Mouse (Mus musculus): ENCODE measurements around the gene Lin28b. TPM values are rescaled to one million over a fixed set of nuclear protein-coding genes. Genes with fewer than 3 reads are reported as not detected.

Gene Lin28b
- total and polyA plus RNA-seq, 3 experiments = 0.06 to 0.16 TPM; not detected in 1

DNA sequence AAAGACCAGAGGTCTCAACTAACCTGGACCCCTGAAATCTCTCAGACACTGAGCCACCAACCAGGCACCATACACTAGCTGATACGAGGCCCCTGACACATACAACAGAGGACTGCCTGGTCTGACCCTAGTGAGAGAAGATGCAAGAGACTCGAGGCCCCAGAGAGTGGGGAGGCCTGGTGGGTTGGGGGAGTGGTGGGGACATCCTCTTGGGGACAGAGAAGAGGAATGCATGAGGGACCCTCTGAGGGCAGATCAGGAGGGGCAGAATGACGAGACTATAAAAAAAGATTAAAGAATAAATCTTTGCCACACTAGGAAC lies 103.6 kb downstream of the Lin28b start:
- Histone ChIP-seq H3K27me3 (ENCODE audit: control insufficient read depth, insufficient read depth, low read length) (no peaks in the 10 kb centered on the region), H3K27ac (no peak overlapping the region), H3K79me2 (replicated peaks; ENCODE audit: control insufficient read depth, insufficient read depth, low read length) (no peaks in the 10 kb centered on the region), H3K36me3 (ENCODE audit: control insufficient read depth, insufficient read depth, low read length) (no peaks in the 10 kb centered on the region), H3K9ac (ENCODE audit: low read depth, low read length) (no peak overlapping the region), H3K4me3 (no peak overlapping the region), H3K4me1 (ENCODE audit: control insufficient read depth, insufficient read depth, low read length) (no peaks in the 10 kb centered on the region)
- 60% methylated on average over 3 of the region's 3 CpGs for WGBS
- DNase-seq = no peak
- TF ChIP-seq EP300 (IDR thresholded peaks at IDR 0.05; ENCODE audit: insufficient read depth, low read depth, low read length) = no peak
- no peak for TF ChIP-seq POLR2A (IDR thresholded peaks at IDR 0.05; ENCODE audit: insufficient read depth, low read depth, low read length)
- intact Hi-C loops (cut with DNase I) = loop anchor here (2.0 to 10.0 kb wide), 4 partner anchors 105 to 534 kb away; partner anchors contain the start of gene Lin28b

DNA sequence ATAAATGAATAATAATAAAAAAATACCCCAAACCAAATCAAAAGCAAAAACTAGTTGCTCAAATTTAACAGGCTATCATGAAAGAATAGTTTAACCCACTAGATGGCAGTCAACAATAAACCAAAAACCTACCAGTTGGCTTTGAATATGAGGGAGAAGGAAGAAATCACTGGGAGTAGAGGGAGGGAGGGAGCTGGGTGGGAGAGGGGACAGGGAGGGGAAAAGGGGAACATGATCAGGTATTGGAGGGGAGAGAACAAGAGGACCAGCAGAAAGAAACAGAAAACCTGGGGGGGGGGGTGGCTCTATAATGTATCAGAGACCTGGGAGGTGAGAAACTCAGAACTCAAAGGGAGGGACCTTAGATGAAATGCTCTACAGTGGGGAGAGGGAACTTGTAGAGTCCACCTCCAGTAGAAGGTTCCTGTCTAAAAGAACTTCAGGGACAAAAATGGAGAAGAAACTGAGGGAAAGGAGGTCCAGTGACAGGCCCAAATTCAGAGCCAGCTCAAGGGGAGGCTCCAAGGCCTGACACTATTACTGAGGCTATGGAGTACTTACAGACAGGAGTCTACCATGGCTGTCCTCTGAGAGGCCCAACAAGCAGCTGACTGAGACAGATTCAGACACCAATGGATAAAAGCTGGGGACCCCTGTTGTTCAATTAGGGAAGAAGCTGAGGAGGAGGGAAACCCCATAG lies 104.1 kb downstream of the Lin28b start:
- TF ChIP-seq CTCF (IDR thresholded peaks at IDR 0.05) = peak; percentile 45
- no peak for TF ChIP-seq POLR2A (IDR thresholded peaks at IDR 0.05; ENCODE audit: insufficient read depth, low read depth, low read length)
- TF ChIP-seq EP300 (IDR thresholded peaks at IDR 0.05; ENCODE audit: insufficient read depth, low read depth, low read length) = no peak
- DNase-seq = no peak

GRCm38 (mm10) chr10:45378269-45378668 lies 107.9 kb downstream of the Lin28b start:
- no peak for DNase-seq
- no peaks in the 10 kb centered on the region for H3K36me3 ChIP-seq (ENCODE audit: control insufficient read depth, insufficient read depth, low read length)
- no peak overlapping the region for H3K4me3 ChIP-seq
- no peaks in the 10 kb centered on the region for H3K4me1 ChIP-seq (ENCODE audit: control insufficient read depth, insufficient read depth, low read length)
- WGBS = 63% methylated on average over 3 of the region's 3 CpGs
- no peaks in the 10 kb centered on the region for H3K79me2 ChIP-seq (replicated peaks; ENCODE audit: control insufficient read depth, insufficient read depth, low read length)
- TF ChIP-seq EP300 (IDR thresholded peaks at IDR 0.05; ENCODE audit: insufficient read depth, low read depth, low read length) (no peak), CTCF (IDR thresholded peaks at IDR 0.05) (no peak), POLR2A (IDR thresholded peaks at IDR 0.05; ENCODE audit: insufficient read depth, low read depth, low read length) (no peak)
- no peak overlapping the region for H3K27ac ChIP-seq
- no peaks in the 10 kb centered on the region for H3K27me3 ChIP-seq (ENCODE audit: control insufficient read depth, insufficient read depth, low read length)
- intact Hi-C loops (cut with DNase I) = loop anchor here (10.0 kb wide), 1 partner anchor 1083 kb away; no protein-coding TSS in a partner anchor
- no peak overlapping the region for H3K9ac ChIP-seq (ENCODE audit: low read depth, low read length)

More for the DNA sequence above, 104.1 kb downstream of the Lin28b start:
- no peak overlapping the region for H3K9ac ChIP-seq (ENCODE audit: low read depth, low read length)
- H3K36me3 ChIP-seq (ENCODE audit: control insufficient read depth, insufficient read depth, low read length) = no peaks in the 10 kb centered on the region
- H3K4me1 ChIP-seq (ENCODE audit: control insufficient read depth, insufficient read depth, low read length) = no peaks in the 10 kb centered on the region
- no peaks in the 10 kb centered on the region for H3K79me2 ChIP-seq (replicated peaks; ENCODE audit: control insufficient read depth, insufficient read depth, low read length)
- H3K4me3 ChIP-seq = no peak overlapping the region
- no peaks in the 10 kb centered on the region for H3K27me3 ChIP-seq (ENCODE audit: control insufficient read depth, insufficient read depth, low read length)
- intact Hi-C loops (cut with DNase I) = loop anchor here (2.0 to 10.0 kb wide), 4 partner anchors 105 to 535 kb away; partner anchors contain the start of gene Lin28b
- no peak overlapping the region for H3K27ac ChIP-seq

GRCm38 (mm10) chr10:45372994-45373692 lies 113.1 kb downstream of the Lin28b start:
- Histone ChIP-seq H3K9ac (ENCODE audit: low read depth, low read length) (no peak overlapping the region), H3K4me1 (ENCODE audit: control insufficient read depth, insufficient read depth, low read length) (no peaks in the 10 kb centered on the region), H3K36me3 (ENCODE audit: control insufficient read depth, insufficient read depth, low read length) (no peaks in the 10 kb centered on the region), H3K79me2 (replicated peaks; ENCODE audit: control insufficient read depth, insufficient read depth, low read length) (no peaks in the 10 kb centered on the region), H3K4me3 (no peak overlapping the region), H3K27me3 (ENCODE audit: control insufficient read depth, insufficient read depth, low read length) (no peaks in the 10 kb centered on the region), H3K27ac (no peak overlapping the region)
- peak; percentile 49; the same call in 1 of the 2 replicates for TF ChIP-seq EP300 (IDR thresholded peaks at IDR 0.05; ENCODE audit: insufficient read depth, low read depth, low read length)
- no peak for TF ChIP-seq POLR2A (IDR thresholded peaks at IDR 0.05; ENCODE audit: insufficient read depth, low read depth, low read length)
- peak; percentile 96 for TF ChIP-seq CTCF (IDR thresholded peaks at IDR 0.05)
- intact Hi-C loops (cut with DNase I) = loop anchor here (2.0 to 10.0 kb wide), 3 partner anchors 261 to 1078 kb away; no protein-coding TSS in a partner anchor
- DNase-seq = peak; percentile 39 to 41
- 42% methylated on average over 4 of the region's 4 CpGs for WGBS

GRCm38 (mm10) chr10:45370545-45370944 lies 115.7 kb downstream of the Lin28b start:
- Histone ChIP-seq H3K27ac (no peak overlapping the region), H3K79me2 (replicated peaks; ENCODE audit: control insufficient read depth, insufficient read depth, low read length) (no peaks in the 10 kb centered on the region), H3K27me3 (ENCODE audit: control insufficient read depth, insufficient read depth, low read length) (no peaks in the 10 kb centered on the region), H3K9ac (ENCODE audit: low read depth, low read length) (no peak overlapping the region), H3K4me3 (no peak overlapping the region), H3K4me1 (ENCODE audit: control insufficient read depth, insufficient read depth, low read length) (no peaks in the 10 kb centered on the region), H3K36me3 (ENCODE audit: control insufficient read depth, insufficient read depth, low read length) (no peaks in the 10 kb centered on the region)
- DNase-seq = no peak
- 92% methylated on average over 2 of the region's 2 CpGs for WGBS
- intact Hi-C loops (cut with DNase I) = loop anchor here (5.0 to 10.0 kb wide), 2 partner anchors 258 to 1076 kb away; no protein-coding TSS in a partner anchor
- TF ChIP-seq CTCF (IDR thresholded peaks at IDR 0.05) (no peak), EP300 (IDR thresholded peaks at IDR 0.05; ENCODE audit: insufficient read depth, low read depth, low read length) (no peak), POLR2A (IDR thresholded peaks at IDR 0.05; ENCODE audit: insufficient read depth, low read depth, low read length) (no peak)

GRCm38 (mm10) chr10:45369639-45370038 lies 116.6 kb downstream of the Lin28b start:
- no peak for TF ChIP-seq POLR2A (IDR thresholded peaks at IDR 0.05; ENCODE audit: insufficient read depth, low read depth, low read length)
- no peak for TF ChIP-seq CTCF (IDR thresholded peaks at IDR 0.05)
- no peak for TF ChIP-seq EP300 (IDR thresholded peaks at IDR 0.05; ENCODE audit: insufficient read depth, low read depth, low read length)
- Histone ChIP-seq H3K27me3 (ENCODE audit: control insufficient read depth, insufficient read depth, low read length) (no peaks in the 10 kb centered on the region), H3K27ac (no peak overlapping the region), H3K4me1 (ENCODE audit: control insufficient read depth, insufficient read depth, low read length) (no peaks in the 10 kb centered on the region), H3K79me2 (replicated peaks; ENCODE audit: control insufficient read depth, insufficient read depth, low read length) (no peaks in the 10 kb centered on the region), H3K9ac (ENCODE audit: low read depth, low read length) (no peak overlapping the region), H3K4me3 (no peak overlapping the region), H3K36me3 (ENCODE audit: control insufficient read depth, insufficient read depth, low read length) (no peaks in the 10 kb centered on the region)
- WGBS = 50% methylated on average over 3 of the region's 3 CpGs
- DNase-seq = no peak
- intact Hi-C loops (cut with DNase I) = loop anchor here (5.0 to 10.0 kb wide), 2 partner anchors 257 to 1075 kb away; no protein-coding TSS in a partner anchor

Measured in heart, adult 2 months (tissue).